Mouse (Mus musculus) effector memory CD4-positive, alpha-beta T cell, adult 5 months (primary cell): ENCODE measurements around the gene Dclk2. TPM values are rescaled to one million over a fixed set of nuclear protein-coding genes. Genes with fewer than 3 reads are reported as not detected.

ENCODE experiments used
- polyA plus RNA-seq: library from polyadenylated mRNA; unstranded; fragments of 100-300 nt; shearing (Covaris generic); gene quantifications from one replicate; pipeline ENCODE4 v1.2.1, GENCODE M21; 2017

Gene Dclk2
- polyA plus RNA-seq: 2.3 TPM

GRCm38 (mm10) chr3:86920343-86921083 is at the start of gene Dclk2:
TSS of gene Dclk2 (minus strand) at chr3:86920852.

Other genes with a start within 250 kb of the Dclk2 start
- 66.0 TPM for gene Cd1d1, start 78.6 kb upstream of the Dclk2 start, polyA plus RNA-seq